Mouse (Mus musculus) neural tube, embryonic 14.5 days (tissue): ENCODE measurements around the gene Cetn4. TPM values are rescaled to one million over a fixed set of nuclear protein-coding genes. Genes with fewer than 3 reads are reported as not detected.

Experiments used
- ATAC-seq: fragments of 200-750 bp; cut with Nextera tagmentation; 2 replicates; pipeline ENCODE4 v1.8.0; 2017; ENCODE audit warnings: low read depth, mild to moderate bottlenecking, moderate TSS enrichment, moderate library complexity
- H3K27ac ChIP-seq: fragments of 300-500 bp; sonication (generic); 2 replicates; pipeline ENCODE4 v1.5.1; 2014; ENCODE audit warnings: low read depth, mild to moderate bottlenecking, control low read depth, low read length, moderate library complexity, mixed read lengths
- H3K27me3 ChIP-seq: fragments of 300-500 bp; sonication (generic); 2 replicates; pipeline ENCODE4 v1.6.1; 2014; ENCODE audit warnings: low read length; ENCODE audit not compliant: control insufficient read depth, insufficient read depth
- H3K36me3 ChIP-seq: fragments of 300-500 bp; sonication (generic); 2 replicates; pipeline ENCODE4 v1.6.1; 2014; ENCODE audit warnings: low read length, mixed read lengths; ENCODE audit not compliant: control insufficient read depth, insufficient read depth
- H3K4me1 ChIP-seq: fragments of 300-500 bp; sonication (generic); 2 replicates; pipeline ENCODE4 v1.6.1; 2014; ENCODE audit warnings: low read length; ENCODE audit not compliant: control insufficient read depth, insufficient read depth
- H3K4me2 ChIP-seq: fragments of 300-500 bp; sonication (generic); 2 replicates; pipeline ENCODE4 v1.6.1; 2014; ENCODE audit warnings: mild to moderate bottlenecking, low read depth, low read length, control low read depth
- H3K4me3 ChIP-seq: fragments of 300-500 bp; sonication (generic); 2 replicates; pipeline ENCODE4 v1.5.1; 2014; ENCODE audit warnings: low read depth, low read length, control low read depth, mixed read lengths
- H3K9ac ChIP-seq: fragments of 300-500 bp; sonication (generic); replicated peaks from 2 replicates; pipeline ENCODE4 v1.6.1; 2014; ENCODE audit warnings: low read depth, mild to moderate bottlenecking, control low read depth, low read length, mixed read lengths
- H3K9me3 ChIP-seq: fragments of 300-500 bp; sonication (generic); 2 replicates; pipeline ENCODE4 v1.6.1; 2016; ENCODE audit warnings: low read length; ENCODE audit not compliant: control insufficient read depth
- WGBS: fragments of 180-500 bp; shearing (Covaris S2); extraction: QIAGEN DNeasy Blood & Tissue Kit; methylation state at CpG from one replicate; pipeline ENCODE4 v1.1.7; 2014; 5-methylcytosine and 5-hydroxymethylcytosine counted together
- polyA plus RNA-seq: library from polyadenylated mRNA; unstranded; fragments of >200 nt; fragmentation: Nextera tagmentation; extraction: Ambion mirVana; gene quantifications from 2 replicates; pipeline ENCODE4 v1.2.1, GENCODE M21; 2014

Cetn4 gene
- polyA plus RNA-seq, 1 experiment from 2014 or later, result 2.6 TPM

DNA sequence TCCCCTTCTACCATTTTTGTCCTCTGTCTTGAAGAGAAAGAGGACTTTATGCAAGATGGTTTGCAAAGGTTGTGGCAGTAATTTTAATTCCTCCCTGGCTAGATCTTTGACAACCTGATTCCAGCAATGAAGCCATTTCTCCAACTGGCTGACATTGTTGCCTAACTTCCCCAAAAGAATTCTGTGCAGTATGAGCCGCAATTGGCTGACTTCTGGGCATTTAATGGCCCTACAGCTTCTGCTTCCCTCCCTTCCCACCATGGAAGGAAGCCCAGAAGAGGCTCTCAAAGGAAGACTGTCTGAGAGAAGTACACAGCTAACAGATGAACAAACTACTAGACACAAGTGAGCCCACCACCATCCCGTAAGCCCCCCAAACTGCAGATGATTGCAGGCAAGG is 23.3 kb downstream of the Cetn4 start:
- Histone ChIP-seq H3K9ac (no peak overlapping the region), H3K36me3 (no peaks in the 10 kb centered on the region), H3K27me3 (no peaks in the 10 kb centered on the region), H3K4me1 (no peaks in the 10 kb centered on the region), H3K4me2 (no peak overlapping the region), H3K4me3 (no peak overlapping the region), H3K27ac (no peak overlapping the region), H3K9me3 (no peaks in the 10 kb centered on the region)
- WGBS, result 88% methylated on average over 2 of the region's 2 CpGs
- ATAC-seq, result no peak

- Histone ChIP-seq H3K9me3 (no peaks in the 10 kb centered on the region), H3K27ac (no peak overlapping the region), H3K4me2 (no peak overlapping the region), H3K27me3 (no peaks in the 10 kb centered on the region), H3K4me1 (no peaks in the 10 kb centered on the region), H3K4me3 (no peak overlapping the region), H3K9ac (no peak overlapping the region), H3K36me3 (no peaks in the 10 kb centered on the region)
- ATAC-seq, result no peak
- 85% methylated on average over 4 of the region's 4 CpGs for WGBS
Observed at GRCm38 (mm10) chr3:37283234-37283633, 29.3 kb downstream of the Cetn4 start.

- no peaks in the 10 kb centered on the region for H3K4me1 ChIP-seq
- no peak for ATAC-seq
- no peak overlapping the region for H3K27ac ChIP-seq
- no peak overlapping the region for H3K4me3 ChIP-seq
- WGBS, result 78% methylated on average over 11 of the region's 11 CpGs
- no peaks in the 10 kb centered on the region for H3K27me3 ChIP-seq
- H3K36me3 ChIP-seq, result no peaks in the 10 kb centered on the region
- no peak overlapping the region for H3K4me2 ChIP-seq
- no peaks in the 10 kb centered on the region for H3K9me3 ChIP-seq
- no peak overlapping the region for H3K9ac ChIP-seq
Observed at GRCm38 (mm10) chr3:37282299-37282922, 30.1 kb downstream of the Cetn4 start.

- no peak for ATAC-seq
- WGBS, result 87% methylated on average over 8 of the region's 8 CpGs
Observed at GRCm38 (mm10) chr3:37280871-37281270, 31.6 kb downstream of the Cetn4 start.

DNA sequence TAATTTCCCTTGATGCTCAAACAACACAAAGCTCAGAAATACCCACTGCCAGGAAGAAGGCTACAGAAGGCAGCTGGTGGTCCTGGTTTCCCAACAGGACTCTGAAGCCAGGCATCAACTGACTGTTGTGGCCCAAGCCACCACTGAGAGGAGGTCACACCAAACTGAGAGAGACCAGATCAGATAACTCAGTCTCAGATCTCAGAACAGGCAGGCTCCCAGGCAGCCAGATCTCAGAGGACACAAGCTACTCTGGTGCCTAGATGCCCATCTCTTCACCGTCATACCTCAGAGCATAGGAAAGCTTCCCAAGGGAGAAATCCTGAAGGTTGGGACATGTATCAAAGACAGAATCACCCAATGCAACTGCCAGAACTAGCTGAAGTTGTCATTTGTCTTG is 32.3 kb downstream of the Cetn4 start:
- no peak overlapping the region for H3K9ac ChIP-seq
- 81% methylated on average over 1 of the region's 1 CpGs for WGBS
- no peak overlapping the region for H3K27ac ChIP-seq
- H3K27me3 ChIP-seq, result no peaks in the 10 kb centered on the region
- H3K4me1 ChIP-seq, result no peaks in the 10 kb centered on the region
- H3K4me3 ChIP-seq, result no peak overlapping the region
- ATAC-seq, result no peak
- no peaks in the 10 kb centered on the region for H3K36me3 ChIP-seq
- no peak overlapping the region for H3K4me2 ChIP-seq
- H3K9me3 ChIP-seq, result no peaks in the 10 kb centered on the region

More at GRCm38 (mm10) chr3:37280871-37281270, 31.6 kb downstream of the Cetn4 start:
- no peak overlapping the region for H3K27ac ChIP-seq
- no peak overlapping the region for H3K4me3 ChIP-seq
- no peak overlapping the region for H3K4me2 ChIP-seq
- H3K4me1 ChIP-seq, result no peaks in the 10 kb centered on the region
- no peaks in the 10 kb centered on the region for H3K9me3 ChIP-seq
- no peaks in the 10 kb centered on the region for H3K36me3 ChIP-seq
- H3K27me3 ChIP-seq, result no peaks in the 10 kb centered on the region
- no peak overlapping the region for H3K9ac ChIP-seq

GRCm38 (mm10) chr3:37274661-37275060 is 37.8 kb downstream of the Cetn4 start:
- Histone ChIP-seq H3K36me3 (no peaks in the 10 kb centered on the region), H3K27me3 (no peaks in the 10 kb centered on the region), H3K4me1 (no peaks in the 10 kb centered on the region), H3K4me3 (no peak overlapping the region), H3K9me3 (no peaks in the 10 kb centered on the region), H3K9ac (no peak overlapping the region), H3K27ac (no peak overlapping the region), H3K4me2 (no peak overlapping the region)
- WGBS, result 82% methylated on average over 6 of the region's 6 CpGs
- ATAC-seq, result no peak

- no peaks in the 10 kb centered on the region for H3K27me3 ChIP-seq
- no peaks in the 10 kb centered on the region for H3K36me3 ChIP-seq
- H3K9ac ChIP-seq, result no peak overlapping the region
- no peaks in the 10 kb centered on the region for H3K4me1 ChIP-seq
- no peak overlapping the region for H3K27ac ChIP-seq
- no peak overlapping the region for H3K4me2 ChIP-seq
- no peaks in the 10 kb centered on the region for H3K9me3 ChIP-seq
- 87% methylated on average over 7 of the region's 7 CpGs for WGBS
- no peak for ATAC-seq
- no peak overlapping the region for H3K4me3 ChIP-seq
Observed at GRCm38 (mm10) chr3:37273092-37273491, 39.4 kb downstream of the Cetn4 start.

- Histone ChIP-seq H3K4me3 (no peak overlapping the region), H3K9ac (no peak overlapping the region), H3K27me3 (no peaks in the 10 kb centered on the region), H3K27ac (no peak overlapping the region), H3K9me3 (no peaks in the 10 kb centered on the region), H3K4me2 (no peak overlapping the region), H3K4me1 (no peaks in the 10 kb centered on the region), H3K36me3 (no peaks in the 10 kb centered on the region)
- 10% methylated on average over 1 of the region's 1 CpGs for WGBS
- peak; percentile 49; the same call in 1 of the 2 replicates for ATAC-seq
Observed at GRCm38 (mm10) chr3:37271209-37271608, 41.3 kb downstream of the Cetn4 start.

GRCm38 (mm10) chr3:37269926-37270325 is 42.6 kb downstream of the Cetn4 start:
- H3K4me2 ChIP-seq, result no peak overlapping the region
- H3K36me3 ChIP-seq, result no peaks in the 10 kb centered on the region
- H3K9ac ChIP-seq, result no peak overlapping the region
- no peak overlapping the region for H3K27ac ChIP-seq
- H3K27me3 ChIP-seq, result no peaks in the 10 kb centered on the region
- ATAC-seq, result no peak
- H3K4me3 ChIP-seq, result no peak overlapping the region
- no peaks in the 10 kb centered on the region for H3K4me1 ChIP-seq
- 89% methylated on average over 4 of the region's 4 CpGs for WGBS
- no peaks in the 10 kb centered on the region for H3K9me3 ChIP-seq
